Mouse (Mus musculus) kidney, embryonic 16.5 days (tissue): ENCODE measurements around the gene Ssbp3. TPM values are rescaled to one million over a fixed set of nuclear protein-coding genes. Genes with fewer than 3 reads are reported as not detected.

Experiments used
- ATAC-seq: fragments of 200-750 bp; cut with Nextera tagmentation; 2 replicates; pipeline ENCODE4 v1.8.0; 2017; ENCODE audit warnings: moderate TSS enrichment; ENCODE audit not compliant: low FRiP score, low TSS enrichment
- H3K27ac ChIP-seq: fragments of 300-500 bp; sonication (generic); 2 replicates; pipeline ENCODE4 v1.5.1; 2014; ENCODE audit warnings: low read length
- H3K27me3 ChIP-seq: fragments of 300-500 bp; sonication (generic); 2 replicates; pipeline ENCODE4 v1.6.1; 2014; ENCODE audit warnings: low read length, control low read depth, mixed read lengths; ENCODE audit not compliant: insufficient read depth
- H3K36me3 ChIP-seq: fragments of 300-500 bp; sonication (generic); 2 replicates; pipeline ENCODE4 v1.6.1; 2014; ENCODE audit warnings: low read length, control low read depth, mixed read lengths; ENCODE audit not compliant: insufficient read depth
- H3K4me1 ChIP-seq: fragments of 300-500 bp; sonication (generic); 2 replicates; pipeline ENCODE4 v1.6.1; 2014; ENCODE audit warnings: low read length, control low read depth, mixed read lengths; ENCODE audit not compliant: insufficient read depth
- H3K4me2 ChIP-seq: fragments of 300-500 bp; sonication (generic); replicated peaks from 2 replicates; pipeline ENCODE4 v1.6.1; 2014; ENCODE audit warnings: low read depth, low read length
- H3K4me3 ChIP-seq: fragments of 300-500 bp; sonication (generic); 2 replicates; pipeline ENCODE4 v1.5.1; 2014; ENCODE audit warnings: mild to moderate bottlenecking, low read length
- H3K9ac ChIP-seq: fragments of 300-500 bp; sonication (generic); replicated peaks from 2 replicates; pipeline ENCODE4 v1.6.1; 2014; ENCODE audit warnings: low read length
- H3K9me3 ChIP-seq: fragments of 300-500 bp; sonication (generic); 2 replicates; pipeline ENCODE4 v1.6.1; 2016; ENCODE audit warnings: low read length, control low read depth
- WGBS: fragments of 180-500 bp; shearing (Covaris S2); extraction: QIAGEN DNeasy Blood & Tissue Kit; methylation state at CpG from one replicate; pipeline ENCODE4 v1.1.7; 2014; 5-methylcytosine and 5-hydroxymethylcytosine counted together
- polyA plus RNA-seq: library from polyadenylated mRNA; unstranded; fragments of >200 nt; fragmentation: Nextera tagmentation; extraction: Ambion mirVana; gene quantifications from 2 replicates; pipeline ENCODE4 v1.2.1, GENCODE M21; 2015

Gene Ssbp3
- polyA plus RNA-seq, 1 experiment from 2014 or later = 79.4 TPM

- H3K4me1 ChIP-seq = peaks cover 53% of the 10 kb centered on the region
Measured at GRCm38 (mm10) chr4:106951455-106951854, 41.0 kb downstream of the Ssbp3 start.

GRCm38 (mm10) chr4:106953221-106953620 lies 42.7 kb downstream of the Ssbp3 start:
- Histone ChIP-seq H3K27me3 (no peaks in the 10 kb centered on the region), H3K9me3 (no peaks in the 10 kb centered on the region), H3K4me3 (no peak overlapping the region), H3K4me1 (peaks cover 61% of the 10 kb centered on the region), H3K4me2 (no peak overlapping the region), H3K27ac (no peak overlapping the region), H3K36me3 (peaks cover 4% of the 10 kb centered on the region; the same call in 1 of the 2 replicates), H3K9ac (no peak overlapping the region)
- no peak for ATAC-seq

More at GRCm38 (mm10) chr4:106951455-106951854, 41.0 kb downstream of the Ssbp3 start:
- WGBS = 41% methylated on average over 4 of the region's 4 CpGs
- ATAC-seq = no peak
- Histone ChIP-seq H3K27ac (no peak overlapping the region), H3K4me2 (no peak overlapping the region), H3K36me3 (peaks cover 4% of the 10 kb centered on the region; the same call in 1 of the 2 replicates), H3K4me3 (no peak overlapping the region), H3K9me3 (no peaks in the 10 kb centered on the region), H3K9ac (no peak overlapping the region), H3K27me3 (no peaks in the 10 kb centered on the region)

GRCm38 (mm10) chr4:106953760-106954159 lies 43.3 kb downstream of the Ssbp3 start:
- 87% methylated on average over 5 of the region's 5 CpGs for WGBS
- Histone ChIP-seq H3K36me3 (peaks cover 4% of the 10 kb centered on the region; the same call in 1 of the 2 replicates), H3K9ac (no peak overlapping the region), H3K4me3 (no peak overlapping the region), H3K9me3 (no peaks in the 10 kb centered on the region), H3K27me3 (no peaks in the 10 kb centered on the region), H3K4me1 (peaks cover 61% of the 10 kb centered on the region), H3K27ac (no peak overlapping the region), H3K4me2 (no peak overlapping the region)
- ATAC-seq = no peak

GRCm38 (mm10) chr4:106955729-106956712 lies 45.5 kb downstream of the Ssbp3 start:
- Histone ChIP-seq H3K4me3 (no peak overlapping the region), H3K4me1 (peaks cover 52% of the 10 kb centered on the region), H3K9ac (no peak overlapping the region), H3K36me3 (peaks cover 4% of the 10 kb centered on the region; the same call in 1 of the 2 replicates), H3K9me3 (no peaks in the 10 kb centered on the region), H3K27me3 (no peaks in the 10 kb centered on the region), H3K27ac (0 out of 2 replicates have a peak overlapping the region, but pooled peaks have one; percentile 5), H3K4me2 (no peak overlapping the region)
- ATAC-seq = peak; percentile 52; the same call in 1 of the 2 replicates
- 44% methylated on average over 19 of the region's 19 CpGs for WGBS

GRCm38 (mm10) chr4:106958117-106958516 lies 47.6 kb downstream of the Ssbp3 start:
- Histone ChIP-seq H3K4me3 (no peak overlapping the region), H3K9me3 (no peaks in the 10 kb centered on the region), H3K27me3 (no peaks in the 10 kb centered on the region), H3K27ac (no peak overlapping the region), H3K9ac (no peak overlapping the region), H3K4me2 (no peak overlapping the region), H3K4me1 (peaks cover 49% of the 10 kb centered on the region), H3K36me3 (peaks cover 4% of the 10 kb centered on the region; the same call in 1 of the 2 replicates)
- WGBS = 53% methylated on average over 2 of the region's 2 CpGs
- ATAC-seq = no peak

- ATAC-seq = no peak
- H3K27me3 ChIP-seq = no peaks in the 10 kb centered on the region
- 62% methylated on average over 3 of the region's 3 CpGs for WGBS
Measured at GRCm38 (mm10) chr4:106958561-106958960, 48.1 kb downstream of the Ssbp3 start.

GRCm38 (mm10) chr4:106959506-106960302 lies 49.2 kb downstream of the Ssbp3 start:
- WGBS = 42% methylated on average over 12 of the region's 12 CpGs
- no peaks in the 10 kb centered on the region for H3K36me3 ChIP-seq
- H3K27me3 ChIP-seq = no peaks in the 10 kb centered on the region
- H3K4me3 ChIP-seq = no peak overlapping the region
- H3K27ac ChIP-seq = peak overlapping the region; percentile 3; the same call in 1 of the 2 replicates
- H3K9me3 ChIP-seq = no peaks in the 10 kb centered on the region
- no peak overlapping the region for H3K9ac ChIP-seq
- no peak overlapping the region for H3K4me2 ChIP-seq
- H3K4me1 ChIP-seq = peaks cover 58% of the 10 kb centered on the region
- no peak for ATAC-seq

More at GRCm38 (mm10) chr4:106958561-106958960, 48.1 kb downstream of the Ssbp3 start:
- Histone ChIP-seq H3K4me2 (no peak overlapping the region), H3K36me3 (peaks cover 4% of the 10 kb centered on the region; the same call in 1 of the 2 replicates), H3K9ac (no peak overlapping the region), H3K4me1 (peaks cover 49% of the 10 kb centered on the region), H3K4me3 (no peak overlapping the region), H3K9me3 (no peaks in the 10 kb centered on the region), H3K27ac (no peak overlapping the region)

- no peak overlapping the region for H3K9ac ChIP-seq
- WGBS = 79% methylated on average over 2 of the region's 2 CpGs
- peaks cover 3% of the 10 kb centered on the region; the same call in 1 of the 2 replicates for H3K36me3 ChIP-seq
- no peaks in the 10 kb centered on the region for H3K9me3 ChIP-seq
- no peak overlapping the region for H3K4me3 ChIP-seq
- H3K4me1 ChIP-seq = peaks cover 56% of the 10 kb centered on the region
- H3K27me3 ChIP-seq = no peaks in the 10 kb centered on the region
- no peak overlapping the region for H3K27ac ChIP-seq
- H3K4me2 ChIP-seq = no peak overlapping the region
- ATAC-seq = no peak
Measured at GRCm38 (mm10) chr4:106960476-106960875, 50.0 kb downstream of the Ssbp3 start.

- 100% methylated on average over 1 of the region's 1 CpGs for WGBS
- H3K4me2 ChIP-seq = no peak overlapping the region
- peaks cover 3% of the 10 kb centered on the region; the same call in 1 of the 2 replicates for H3K9me3 ChIP-seq
- H3K4me1 ChIP-seq = peaks cover 47% of the 10 kb centered on the region
- H3K4me3 ChIP-seq = no peak overlapping the region
- H3K36me3 ChIP-seq = peaks cover 5% of the 10 kb centered on the region; the same call in 1 of the 2 replicates
- no peak for ATAC-seq
- no peaks in the 10 kb centered on the region for H3K27me3 ChIP-seq
- H3K27ac ChIP-seq = no peak overlapping the region
- H3K9ac ChIP-seq = no peak overlapping the region
Measured at GRCm38 (mm10) chr4:106961321-106961720, 50.8 kb downstream of the Ssbp3 start.
